Mouse (Mus musculus) neural tube, embryonic 15.5 days (tissue): ENCODE measurements at regions not wholly inside any gene's neighbourhood (a gene's known extent, or its start where the extent isn't known, plus 50 kb on each side); places are given as distances from the start of the nearest gene placed in this dataset.

Experiments
- ATAC-seq: fragments of 200-750 bp; cut with Nextera tagmentation; 2 replicates; pipeline ENCODE4 v1.8.0; 2017; ENCODE audit warnings: mild to moderate bottlenecking, moderate TSS enrichment, moderate library complexity; ENCODE audit not compliant: low FRiP score
- H3K27ac ChIP-seq: fragments of 300-500 bp; sonication (generic); replicated peaks from 2 replicates; pipeline ENCODE4 v1.5.1; 2015; ENCODE audit warnings: mild to moderate bottlenecking, inconsistent platforms
- H3K27me3 ChIP-seq: fragments of 300-500 bp; sonication (generic); replicated peaks from 2 replicates; pipeline ENCODE4 v1.6.1; 2015; ENCODE audit warnings: inconsistent platforms
- H3K36me3 ChIP-seq: fragments of 300-500 bp; sonication (generic); 2 replicates; pipeline ENCODE4 v1.6.1; 2015; ENCODE audit warnings: inconsistent platforms
- H3K4me1 ChIP-seq: fragments of 300-500 bp; sonication (generic); 2 replicates; pipeline ENCODE4 v1.6.1; 2015; ENCODE audit warnings: inconsistent platforms
- H3K4me2 ChIP-seq: fragments of 300-500 bp; sonication (generic); 2 replicates; pipeline ENCODE4 v1.6.1; 2015; ENCODE audit warnings: inconsistent platforms, mild to moderate bottlenecking, moderate library complexity
- H3K4me3 ChIP-seq: fragments of 300-500 bp; sonication (generic); replicated peaks from 2 replicates; pipeline ENCODE4 v1.5.1; 2015; ENCODE audit warnings: mild to moderate bottlenecking, inconsistent platforms
- H3K9ac ChIP-seq: fragments of 300-500 bp; sonication (generic); replicated peaks from 2 replicates; pipeline ENCODE4 v1.6.1; 2015; ENCODE audit warnings: mild to moderate bottlenecking, inconsistent platforms
- H3K9me3 ChIP-seq: fragments of 300-500 bp; sonication (generic); replicated peaks from 2 replicates; pipeline ENCODE4 v1.6.1; 2016; ENCODE audit warnings: inconsistent platforms
- WGBS: fragments of 180-500 bp; shearing (Covaris S2); methylation state at CpG from one replicate; pipeline ENCODE4 v1.1.7; 2015; ENCODE audit warnings: mixed read lengths; 5-methylcytosine and 5-hydroxymethylcytosine counted together

DNA sequence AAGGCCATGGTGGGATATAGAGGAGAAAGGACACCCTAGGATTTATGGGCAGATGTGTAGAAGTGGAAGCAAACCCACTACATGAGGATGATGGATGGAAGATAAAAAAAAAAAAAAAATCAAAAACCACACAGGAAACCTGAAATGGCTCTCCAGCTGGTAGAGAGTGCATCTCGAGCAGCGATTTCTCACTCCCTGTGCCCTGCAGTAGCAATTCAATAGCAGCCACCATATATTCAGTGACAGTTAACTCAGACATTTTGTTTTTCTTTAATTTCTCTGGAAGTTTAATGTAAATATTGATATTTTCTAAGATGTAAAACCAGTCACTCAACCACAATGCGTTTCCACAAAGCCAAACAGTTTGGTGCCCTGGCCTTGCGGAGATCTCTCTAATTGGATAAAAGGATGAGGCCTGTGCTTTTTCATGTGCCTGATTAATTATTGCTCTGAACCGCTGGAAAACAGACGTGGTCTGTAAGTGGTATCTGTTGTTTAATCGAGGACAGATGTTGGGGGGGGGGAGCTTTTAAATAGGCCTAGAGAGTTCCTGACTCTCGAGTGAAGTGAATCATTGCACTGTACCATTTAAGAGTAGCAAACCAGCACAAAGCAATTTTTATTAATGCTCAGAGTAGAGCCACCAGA, 68.0 kb upstream of the Shisa3 start:
- Histone ChIP-seq H3K9ac (no peak overlapping the region), H3K27ac (no peak overlapping the region), H3K9me3 (no peaks in the 10 kb centered on the region), H3K4me1 (no peaks in the 10 kb centered on the region), H3K4me2 (no peak overlapping the region), H3K27me3 (no peaks in the 10 kb centered on the region), H3K36me3 (no peaks in the 10 kb centered on the region), H3K4me3 (no peak overlapping the region)
- 67% methylated on average over 8 of the region's 8 CpGs for WGBS
- no peak for ATAC-seq

- Histone ChIP-seq H3K36me3 (no peaks in the 10 kb centered on the region), H3K9ac (no peak overlapping the region), H3K4me2 (no peak overlapping the region), H3K4me1 (no peaks in the 10 kb centered on the region), H3K9me3 (no peaks in the 10 kb centered on the region), H3K4me3 (no peak overlapping the region), H3K27ac (no peak overlapping the region), H3K27me3 (no peaks in the 10 kb centered on the region)
- ATAC-seq: no peak
- WGBS: 50% methylated on average over 3 of the region's 3 CpGs
Measured at GRCm38 (mm10) chr5:67541867-67542266, 65.8 kb upstream of the Shisa3 start.

- 65% methylated on average over 9 of the region's 9 CpGs for WGBS
- Histone ChIP-seq H3K4me2 (no peak overlapping the region), H3K27ac (no peak overlapping the region), H3K9ac (no peak overlapping the region), H3K36me3 (no peaks in the 10 kb centered on the region), H3K27me3 (no peaks in the 10 kb centered on the region), H3K9me3 (no peaks in the 10 kb centered on the region), H3K4me1 (no peaks in the 10 kb centered on the region), H3K4me3 (no peak overlapping the region)
- ATAC-seq: no peak
Measured at GRCm38 (mm10) chr5:67544028-67544589, 63.6 kb upstream of the Shisa3 start.

DNA sequence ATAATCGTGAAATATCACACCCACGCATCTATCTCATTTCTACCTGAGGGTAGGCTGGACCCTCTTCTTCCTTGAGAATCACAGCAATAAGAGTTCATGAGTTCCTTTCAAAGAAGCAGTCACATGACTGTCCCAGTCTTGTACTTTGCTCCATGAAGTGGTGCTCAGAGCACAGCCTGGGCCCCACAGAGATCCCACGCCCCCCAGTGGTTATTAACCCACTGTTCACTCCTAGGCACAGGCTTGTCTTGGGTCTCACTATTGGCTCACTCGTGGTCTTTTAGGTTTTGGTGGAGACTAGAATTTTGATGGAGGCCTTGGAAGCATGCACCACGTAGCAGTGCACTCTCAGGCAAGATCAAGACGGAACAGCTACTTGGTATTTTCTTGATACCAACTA, 57.4 kb upstream of the Shisa3 start:
- H3K27ac ChIP-seq: no peak overlapping the region
- no peak overlapping the region for H3K4me2 ChIP-seq
- ATAC-seq: no peak
- WGBS: 92% methylated on average over 6 of the region's 6 CpGs
- no peaks in the 10 kb centered on the region for H3K36me3 ChIP-seq
- H3K4me1 ChIP-seq: no peaks in the 10 kb centered on the region
- no peaks in the 10 kb centered on the region for H3K9me3 ChIP-seq
- H3K4me3 ChIP-seq: no peak overlapping the region
- H3K9ac ChIP-seq: no peak overlapping the region
- no peaks in the 10 kb centered on the region for H3K27me3 ChIP-seq

- H3K27ac ChIP-seq: no peak overlapping the region
- WGBS: 90% methylated on average over 6 of the region's 6 CpGs
- H3K4me3 ChIP-seq: no peak overlapping the region
- no peak overlapping the region for H3K9ac ChIP-seq
- H3K4me2 ChIP-seq: no peak overlapping the region
- no peaks in the 10 kb centered on the region for H3K36me3 ChIP-seq
- no peaks in the 10 kb centered on the region for H3K27me3 ChIP-seq
- no peaks in the 10 kb centered on the region for H3K4me1 ChIP-seq
- no peak for ATAC-seq
- H3K9me3 ChIP-seq: no peaks in the 10 kb centered on the region
Measured at GRCm38 (mm10) chr5:67551668-67552390, 55.9 kb upstream of the Shisa3 start.

- Histone ChIP-seq H3K27me3 (no peaks in the 10 kb centered on the region), H3K9me3 (no peaks in the 10 kb centered on the region), H3K27ac (no peak overlapping the region), H3K4me1 (no peaks in the 10 kb centered on the region), H3K9ac (no peak overlapping the region), H3K36me3 (no peaks in the 10 kb centered on the region), H3K4me2 (no peak overlapping the region), H3K4me3 (no peak overlapping the region)
- 92% methylated on average over 2 of the region's 2 CpGs for WGBS
- no peak for ATAC-seq
Measured at GRCm38 (mm10) chr5:67552865-67553264, 54.8 kb upstream of the Shisa3 start.
